9 mouse cellular contexts compared by ENCODE assay signal in the genomic region with DNA sequence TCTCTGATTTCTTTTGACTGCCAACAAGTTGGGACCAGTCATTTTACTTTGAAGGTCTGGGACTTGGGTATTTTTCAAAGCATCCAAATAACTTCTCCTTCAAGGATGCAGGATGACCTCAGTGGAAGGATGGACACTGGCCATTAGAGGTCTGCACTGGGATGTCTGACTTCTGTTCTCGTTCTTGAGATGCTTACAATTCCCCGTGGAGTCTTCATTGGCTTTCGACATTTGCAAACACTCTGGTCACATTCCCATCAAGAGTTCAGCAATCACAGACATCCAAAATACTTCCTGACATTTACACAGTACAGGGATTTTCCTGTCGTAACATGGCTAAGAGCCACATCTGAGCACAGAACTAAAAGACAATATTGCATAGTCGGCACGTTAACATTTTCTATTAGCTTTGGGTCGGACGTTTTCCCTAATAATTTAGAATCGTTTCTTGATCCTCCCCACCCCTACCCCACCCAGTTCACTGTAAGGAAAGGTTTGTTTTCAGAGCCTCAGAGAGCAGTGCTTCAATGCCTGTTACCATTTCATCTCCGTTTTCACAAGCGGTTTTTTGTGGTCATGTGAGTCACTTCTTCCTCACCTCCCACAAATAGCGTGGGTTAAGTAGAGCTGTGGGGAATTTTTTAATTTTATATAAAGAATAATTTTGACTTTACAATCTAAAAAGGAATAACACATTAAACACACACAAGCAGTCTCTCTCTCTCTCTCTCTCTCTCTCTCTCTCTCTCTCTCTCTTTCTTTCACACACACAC. TPM values are rescaled to one million over a fixed set of nuclear protein-coding genes. Genes with fewer than 3 reads are reported as not detected.
A peak's percentile ranks its signal among the peaks of the same experiment; 100 is the strongest.
DNase-seq lines count a peak whose midpoint lies in the region; ATAC-seq and TF ChIP-seq lines count a peak whose summit lies in the region.
"Had no signal": no experiment of that assay in that cellular context is flagged by ENCODE, and none has a peak within 500 bp of the region (broad histone marks: within the 10 kb centered on the region; RNA-seq: fewer than 3 reads in every experiment).

No protein-coding gene starts in this region.

- H3ac ChIP-seq in myocyte (ENCODE audit: control insufficient read depth, insufficient read length) = no peak overlapping the region

- peak overlapping the region; percentile 43 for H3K4me2 ChIP-seq in embryonic facial prominence, embryonic 14.5 days (ENCODE audit: low read depth, low read length)
- no peak overlapping the region for H3K4me2 ChIP-seq in liver, embryonic 11.5 days
- H3K4me2 ChIP-seq in myocyte (ENCODE audit: low read depth) = peak overlapping the region; percentile 72
- no peak overlapping the region for H3K4me2 ChIP-seq in forebrain, embryonic 16.5 days (ENCODE audit: low read length)

- no peak overlapping the region for H3K4me3 ChIP-seq in embryonic facial prominence, embryonic 14.5 days (ENCODE audit: low read depth, low read length)
- H3K4me3 ChIP-seq in embryonic facial prominence, embryonic 10.5 days = no peak overlapping the region
- no peak overlapping the region for H3K4me3 ChIP-seq in liver, adult 2 months (ENCODE audit: insufficient read depth, low read depth, low read length)
- no peak overlapping the region for H3K4me3 ChIP-seq in liver, embryonic 11.5 days (ENCODE audit: low read depth, low read length)
- H3K4me3 ChIP-seq in myocyte = peak overlapping the region; percentile 22
- H3K4me3 ChIP-seq in forebrain, embryonic 16.5 days (replicated peaks; ENCODE audit: low read length) = no peak overlapping the region

- H3K79me2 ChIP-seq in liver, adult 2 months (ENCODE audit: control insufficient read depth, insufficient read depth, low read length) = no peaks in the 10 kb centered on the region
- H3K79me2 ChIP-seq in myocyte (ENCODE audit: control insufficient read depth, insufficient read depth) = no peaks in the 10 kb centered on the region

- H3K9ac ChIP-seq in embryonic facial prominence, embryonic 14.5 days (ENCODE audit: low read depth, low read length) = no peak overlapping the region
- H3K9ac ChIP-seq in liver, adult 2 months (ENCODE audit: low read depth, low read length) = no peak overlapping the region
- no peak overlapping the region for H3K9ac ChIP-seq in liver, embryonic 11.5 days (ENCODE audit: low read depth, low read length)
- no peak overlapping the region for H3K9ac ChIP-seq in forebrain, embryonic 16.5 days (replicated peaks; ENCODE audit: low read depth, low read length)

- no peaks in the 10 kb centered on the region for H3K9me3 ChIP-seq in embryonic facial prominence, embryonic 14.5 days (ENCODE audit: control insufficient read depth, low read length)
- H3K9me3 ChIP-seq in embryonic facial prominence, embryonic 10.5 days = no peaks in the 10 kb centered on the region
- no peaks in the 10 kb centered on the region for H3K9me3 ChIP-seq in liver, embryonic 11.5 days (ENCODE audit: control insufficient read depth, low read length)
- H3K9me3 ChIP-seq in forebrain, embryonic 16.5 days (ENCODE audit: control insufficient read depth, low read length) = no peaks in the 10 kb centered on the region
- H3K9me3 ChIP-seq: megakaryocyte, embryonic 14.5 days had no signal

- H3K27me3 ChIP-seq in embryonic facial prominence, embryonic 14.5 days (replicated peaks; ENCODE audit: control insufficient read depth, insufficient read depth, low read length) = no peaks in the 10 kb centered on the region
- no peaks in the 10 kb centered on the region for H3K27me3 ChIP-seq in embryonic facial prominence, embryonic 10.5 days (replicated peaks; ENCODE audit: low read depth, poor library complexity, severe bottlenecking)
- no peaks in the 10 kb centered on the region for H3K27me3 ChIP-seq in liver, adult 2 months (ENCODE audit: control insufficient read depth, insufficient read depth, low read length)
- H3K27me3 ChIP-seq in liver, embryonic 11.5 days (replicated peaks; ENCODE audit: control insufficient read depth, insufficient read depth, low read length) = no peaks in the 10 kb centered on the region
- H3K27me3 ChIP-seq in myocyte (ENCODE audit: control insufficient read depth, insufficient read depth, insufficient read length) = no peaks in the 10 kb centered on the region
- H3K27me3 ChIP-seq in forebrain, embryonic 16.5 days (replicated peaks; ENCODE audit: control insufficient read depth, insufficient read depth, low read length) = no peaks in the 10 kb centered on the region
- H3K27me3 ChIP-seq: megakaryocyte, embryonic 14.5 days had no signal

- no peaks in the 10 kb centered on the region for H3K36me3 ChIP-seq in embryonic facial prominence, embryonic 14.5 days (ENCODE audit: control insufficient read depth, insufficient read depth, low read length)
- no peaks in the 10 kb centered on the region for H3K36me3 ChIP-seq in embryonic facial prominence, embryonic 10.5 days (replicated peaks)
- H3K36me3 ChIP-seq in liver, adult 2 months (ENCODE audit: control insufficient read depth, insufficient read depth, low read length) = no peaks in the 10 kb centered on the region
- H3K36me3 ChIP-seq in liver, embryonic 11.5 days (ENCODE audit: control insufficient read depth, insufficient read depth, low read length) = no peaks in the 10 kb centered on the region
- H3K36me3 ChIP-seq in myocyte (ENCODE audit: control insufficient read depth, insufficient read depth) = no peaks in the 10 kb centered on the region
- no peaks in the 10 kb centered on the region for H3K36me3 ChIP-seq in forebrain, embryonic 16.5 days (ENCODE audit: control insufficient read depth, insufficient read depth)

- H3K4me1 ChIP-seq in embryonic facial prominence, embryonic 14.5 days (ENCODE audit: control insufficient read depth, insufficient read depth, low read length) = no peaks in the 10 kb centered on the region
- H3K4me1 ChIP-seq in embryonic facial prominence, embryonic 10.5 days = peaks cover 14% of the 10 kb centered on the region
- H3K4me1 ChIP-seq in liver, adult 2 months (ENCODE audit: control insufficient read depth, insufficient read depth, low read length) = peaks cover 3% of the 10 kb centered on the region
- no peaks in the 10 kb centered on the region for H3K4me1 ChIP-seq in liver, embryonic 11.5 days (replicated peaks; ENCODE audit: control insufficient read depth, insufficient read depth, low read length)
- peaks cover 17% of the 10 kb centered on the region for H3K4me1 ChIP-seq in forebrain, embryonic 16.5 days (replicated peaks; ENCODE audit: control insufficient read depth, insufficient read depth, low read length)

- no peak for TF ChIP-seq CTCF in liver, adult 2 months (IDR thresholded peaks at IDR 0.05; ENCODE audit: low read depth, low read length)

- no peak for DNase-seq in embryonic facial prominence, embryonic 14.5 days (ENCODE audit: low spot score)
- DNase-seq in embryonic facial prominence, embryonic 10.5 days (ENCODE audit: low spot score) = no peak
- peak; percentile 2 for DNase-seq in liver, adult 2 months (ENCODE audit: extremely low read depth, low read depth, low spot score)
- DNase-seq in liver, embryonic 11.5 days (ENCODE audit: low spot score) = no peak
- peak; percentile 47 for DNase-seq in adipocyte (ENCODE audit: low spot score)
- DNase-seq in spleen, postnatal 14 days (ENCODE audit: low spot score in 2 of 2) = no peak

- ATAC-seq in embryonic facial prominence, embryonic 14.5 days (ENCODE audit: low read depth) = no peak
- no peak for ATAC-seq in liver, embryonic 11.5 days (replicated peaks; ENCODE audit: low FRiP score)
- ATAC-seq in forebrain, embryonic 16.5 days = no peak

- WGBS in embryonic facial prominence, embryonic 14.5 days = 63% methylated on average over 12 of the region's 12 CpGs
- 83% methylated on average over 12 of the region's 12 CpGs for WGBS in embryonic facial prominence, embryonic 10.5 days
- WGBS in liver, adult 2 months = 66% methylated on average over 12 of the region's 12 CpGs
- WGBS in liver, embryonic 11.5 days = 82% methylated on average over 12 of the region's 12 CpGs
- WGBS in forebrain, embryonic 16.5 days = 86% methylated on average over 12 of the region's 12 CpGs

- no peak overlapping the region for H3K27ac ChIP-seq in embryonic facial prominence, embryonic 14.5 days (replicated peaks; ENCODE audit: low read depth, low read length)
- H3K27ac ChIP-seq in embryonic facial prominence, embryonic 10.5 days (replicated peaks) = no peak overlapping the region
- no peak overlapping the region for H3K27ac ChIP-seq in liver, adult 2 months (replicated peaks; ENCODE audit: insufficient read depth, low read depth, low read length)
- H3K27ac ChIP-seq in liver, embryonic 11.5 days (ENCODE audit: low read depth, low read length) = no peak overlapping the region
- no peak overlapping the region for H3K27ac ChIP-seq in forebrain, embryonic 16.5 days (ENCODE audit: low read length)

- TF ChIP-seq POLR2A in liver, adult 2 months (IDR thresholded peaks at IDR 0.05; ENCODE audit: extremely low read depth, insufficient read depth, low read length) = no peak
- no peak for TF ChIP-seq POLR2A in myocyte (IDR thresholded peaks at IDR 0.05; ENCODE audit: insufficient read length, low read depth)

TF ChIP-seq in myocyte, 11 proteins besides CTCF, POLR2A, EP300 and RAD21 (continues in another document):
- no peak for TF ChIP-seq MYOG (IDR thresholded peaks at IDR 0.05; ENCODE audit: control insufficient read depth in 1 of 3, insufficient read depth in 1 of 3, insufficient read length in 2 of 3, low read depth in 2 of 3)
- no peak for TF ChIP-seq TCF3 (IDR thresholded peaks at IDR 0.05; ENCODE audit: insufficient read length, low read depth)
- no peak for TF ChIP-seq POLR2AphosphoS2 (IDR thresholded peaks at IDR 0.05; ENCODE audit: insufficient read length, low read depth)
- TF ChIP-seq MAX (IDR thresholded peaks at IDR 0.05; ENCODE audit: low read depth) = no peak
- TF ChIP-seq CEBPB (IDR thresholded peaks at IDR 0.05; ENCODE audit: insufficient read depth, poor library complexity, severe bottlenecking) = no peak
- no peak for TF ChIP-seq SRF (IDR thresholded peaks at IDR 0.05; ENCODE audit: control insufficient read depth, insufficient read length, low read depth)
- TF ChIP-seq USF1 (IDR thresholded peaks at IDR 0.05; ENCODE audit: low read depth) = no peak
- no peak for TF ChIP-seq TCF12 (IDR thresholded peaks at IDR 0.05; ENCODE audit: insufficient read depth, poor library complexity, severe bottlenecking)
- TF ChIP-seq E2F4 (IDR thresholded peaks at IDR 0.05; ENCODE audit: insufficient read depth) = no peak
- no peak for TF ChIP-seq MYOD1 (IDR thresholded peaks at IDR 0.05; ENCODE audit: control insufficient read depth in 1 of 3, insufficient read length in 2 of 3, low read depth in 2 of 3)

RNA-seq across cellular contexts. Expression of gene Scel, which starts 44.3 kb away (rescaled TPM):
- 6.6 and 7.0 TPM in 2 replicates for polyA plus RNA-seq in embryonic facial prominence, embryonic 14.5 days (2014; fragmentation: Nextera tagmentation; extraction: Ambion mirVana)
- 0.10 and 0.14 TPM in 2 replicates for polyA plus RNA-seq in embryonic facial prominence, embryonic 10.5 days (2016; fragmentation: Nextera tagmentation; extraction: Ambion mirVana)
- total RNA-seq in liver, adult 2 months (2014; rRNA removed) = not detected in 2 replicates
- not detected in 2 replicates for polyA plus RNA-seq in liver, adult 2 months (2012; rRNA removed)
- polyA plus RNA-seq in liver, embryonic 11.5 days (2014; fragmentation: Nextera tagmentation; extraction: Ambion mirVana) = 0.34 and 0.38 TPM in 2 replicates
- polyA plus RNA-seq in myocyte (2012; fragmentation: generic; extraction: Trizol) = not detected
- polyA plus RNA-seq in forebrain, embryonic 16.5 days (2015; fragmentation: Nextera tagmentation; extraction: Ambion mirVana) = 0.12 TPM in 1 of 2 replicates, not detected in the other

Comparison
In these comparisons a context has a peak if more than half of its experiments do, and no peak if none do; other contexts are left out.
1. DNase-seq: peak in liver, adult 2 months (single experiment) and adipocyte (single experiment); none in embryonic facial prominence, embryonic 14.5 days (single experiment), embryonic facial prominence, embryonic 10.5 days (single experiment), liver, embryonic 11.5 days (single experiment) and spleen, postnatal 14 days (0 of 2).
2. H3K4me2 ChIP-seq: peak in embryonic facial prominence, embryonic 14.5 days (single experiment) and myocyte (single experiment); none in liver, embryonic 11.5 days (single experiment) and forebrain, embryonic 16.5 days (single experiment).